Mouse (Mus musculus): Measurements from ENCODE around the gene Syt3. TPM values are rescaled to one million over a fixed set of nuclear protein-coding genes. Genes with fewer than 3 reads are reported as not detected.

The Syt3 gene
- total RNA-seq (2023): under 1 TPM in 1 of 2 experiments, not detected in 1; 0.36 TPM

GRCm38 (mm10) chr7:44383980-44384715 lies at the start of gene Syt3:
Gene Syt3, plus strand, starts transcription at chr7:44384102.

GRCm38 (mm10) chr7:44385720-44386119 lies 1.8 kb downstream of the Syt3 start, which contains the start of gene 1700008O03Rik:
Gene 1700008O03Rik, minus strand, starts transcription at chr7:44385820.

GRCm38 (mm10) chr7:44428968-44429521 lies 45.1 kb downstream of the Syt3 start, which contains the start of gene Lrrc4b:
Gene Lrrc4b, plus strand, starts transcription at chr7:44429018.

Other genes starting within 250 kb of the Syt3 start
- gene Klk1b16, start 247.3 kb upstream of the Syt3 start, total RNA-seq (2023): not detected
- not detected for gene Klk1b24, start 195.9 kb upstream of the Syt3 start, total RNA-seq (2023)
- gene Klk1b3, start 185.9 kb upstream of the Syt3 start, total RNA-seq (2023): not detected
- gene Klk1b4, start 176.7 kb upstream of the Syt3 start, total RNA-seq (2023): not detected
- not detected for gene Klk1b5, start 168.2 kb upstream of the Syt3 start, total RNA-seq (2023)
- not detected for gene Klk1, start 158.7 kb upstream of the Syt3 start, total RNA-seq (2023)
- not detected for gene Gm36864, start 147.9 kb upstream of the Syt3 start, total RNA-seq (2023)
- 1 to 10 TPM in 1 of 2 experiments, under 1 TPM in 1; 0.49 to 1.6 TPM for gene 1700028J19Rik, start 137.4 kb upstream of the Syt3 start, total RNA-seq (2023)
- gene 2410002F23Rik, start 137.4 kb upstream of the Syt3 start, total RNA-seq (2023): 10 to 100 TPM; 27.8 to 34.7 TPM
- not detected for gene Acp4, start 126.7 kb upstream of the Syt3 start, total RNA-seq (2023)
- not detected for gene Gm15517, start 122.7 kb upstream of the Syt3 start, total RNA-seq (2023)
- gene Clec11a, start 77.2 kb upstream of the Syt3 start, total RNA-seq (2023): 1 to 10 TPM in 1 of 2 experiments, under 1 TPM in 1; 0.42 to 1.1 TPM
- gene Shank1, start 73.8 kb upstream of the Syt3 start, total RNA-seq (2023): under 1 TPM; 0.40 to 0.57 TPM
- gene 1700008O03Rik, start 1.7 kb downstream of the Syt3 start, total RNA-seq (2023): under 1 TPM in 1 of 2 experiments, not detected in 1; 0.16 TPM
- gene Lrrc4b, start 44.9 kb downstream of the Syt3 start, total RNA-seq (2023): not detected
- not detected for gene Aspdh, start 81.3 kb downstream of the Syt3 start, total RNA-seq (2023)
- 10 to 100 TPM; 29.3 to 40.6 TPM for gene Josd2, start 83.9 kb downstream of the Syt3 start, total RNA-seq (2023)
- 10 to 100 TPM; 26.0 to 27.0 TPM for gene Emc10, start 112.4 kb downstream of the Syt3 start, total RNA-seq (2023)
- 1 to 10 TPM in 1 of 2 experiments, under 1 TPM in 1; 0.90 to 2.7 TPM for gene Fam71e1, start 112.5 kb downstream of the Syt3 start, total RNA-seq (2023)
- under 1 TPM; 0.13 to 0.46 TPM for gene Mybpc2, start 140.6 kb downstream of the Syt3 start, total RNA-seq (2023)
- gene Spib, start 148.0 kb downstream of the Syt3 start, total RNA-seq (2023): 10 to 100 TPM in 1 of 2 experiments, 1 to 10 TPM in 1; 4.6 to 14.6 TPM
- 10 to 100 TPM; 46.1 to 62.2 TPM for gene Pold1, start 164.7 kb downstream of the Syt3 start, total RNA-seq (2023)
- 100 to 1,000 TPM; 311 to 353 TPM for gene Nr1h2, start 169.8 kb downstream of the Syt3 start, total RNA-seq (2023)
- gene Napsa, start 188.3 kb downstream of the Syt3 start, total RNA-seq (2023): 100 to 1,000 TPM; 144 to 183 TPM
- gene Kcnc3, start 206.6 kb downstream of the Syt3 start, total RNA-seq (2023): under 1 TPM; 0.67 to 0.86 TPM